12 mouse cellular contexts compared by ENCODE assay signal in genomic region chr7:107779611-107780010, GRCm38 (mm10). TPM values are rescaled to one million over a fixed set of nuclear protein-coding genes. Genes with fewer than 3 reads are reported as not detected.
DNase-seq lines count a peak whose midpoint lies in the region; ATAC-seq and TF ChIP-seq lines count a peak whose summit lies in the region.
"Had no signal": no experiment of that assay in that cellular context is flagged by ENCODE, and none has a peak within 500 bp of the region (broad histone marks: within the 10 kb centered on the region; RNA-seq: fewer than 3 reads in every experiment).

No protein-coding gene starts in this region.

- H3K4me1 ChIP-seq in embryonic facial prominence, embryonic 14.5 days (ENCODE audit: control insufficient read depth, insufficient read depth, low read length) = no peaks in the 10 kb centered on the region
- H3K4me1 ChIP-seq: limb, embryonic 13.5 days had no signal

- DNase-seq in cerebellum, adult 9-10 months = peak; percentile 15
- DNase-seq in cerebellum, postnatal 4 days (ENCODE audit: low spot score in 2 of 2) = no peak
- peak in 1 of 2 experiments; percentile 16 for DNase-seq in layer of hippocampus, adult 2 months (ENCODE audit: low spot score in 2 of 2)
- DNase-seq in layer of hippocampus, postnatal 36 days = no peak
- peak; percentile 10 to 13 for DNase-seq in B cell, adult 2 months
- peak; percentile 14 for DNase-seq in embryonic facial prominence, embryonic 14.5 days (ENCODE audit: low spot score)
- DNase-seq in c-Kit-positive CD71-positive TER-119-positive erythroid progenitor cells, embryonic 14.5 days (ENCODE audit: low spot score) = no peak
- DNase-seq in left cerebral cortex, postnatal 10 days (ENCODE audit: extremely low spot score in 1 of 2, low spot score in 2 of 2) = no peak

- no peaks in the 10 kb centered on the region for H3K9me3 ChIP-seq in embryonic facial prominence, embryonic 14.5 days (ENCODE audit: control insufficient read depth, low read length)
- H3K9me3 ChIP-seq: heart, embryonic 15.5 days; limb, embryonic 13.5 days had no signal

- no peak overlapping the region for H3K4me3 ChIP-seq in layer of hippocampus, adult 2 months
- no peak overlapping the region for H3K4me3 ChIP-seq in embryonic facial prominence, embryonic 14.5 days (ENCODE audit: low read depth, low read length)
- H3K4me3 ChIP-seq: heart, embryonic 15.5 days; limb, embryonic 13.5 days had no signal

- peak; percentile 91 for TF ChIP-seq CTCF in layer of hippocampus, adult 2 months (conservative IDR thresholded peaks at IDR 0.05)

- ATAC-seq in embryonic facial prominence, embryonic 14.5 days (ENCODE audit: low read depth) = no peak

- no peak overlapping the region for H3K4me2 ChIP-seq in embryonic facial prominence, embryonic 14.5 days (ENCODE audit: low read depth, low read length)
- H3K4me2 ChIP-seq: heart, embryonic 15.5 days; limb, embryonic 13.5 days had no signal

- H3K36me3 ChIP-seq in embryonic facial prominence, embryonic 14.5 days (ENCODE audit: control insufficient read depth, insufficient read depth, low read length) = no peaks in the 10 kb centered on the region
- H3K36me3 ChIP-seq: heart, embryonic 15.5 days; limb, embryonic 13.5 days had no signal

- no peak overlapping the region for H3K9ac ChIP-seq in embryonic facial prominence, embryonic 14.5 days (ENCODE audit: low read depth, low read length)
- H3K9ac ChIP-seq: heart, embryonic 15.5 days; limb, embryonic 13.5 days had no signal

- 40% methylated on average over 4 of the region's 4 CpGs for WGBS in embryonic facial prominence, embryonic 14.5 days

- no peak overlapping the region for H3K27ac ChIP-seq in layer of hippocampus, adult 2 months
- H3K27ac ChIP-seq in embryonic facial prominence, embryonic 14.5 days (replicated peaks; ENCODE audit: low read depth, low read length) = no peak overlapping the region
- H3K27ac ChIP-seq: heart, embryonic 15.5 days; limb, embryonic 13.5 days had no signal

- H3K27me3 ChIP-seq in embryonic facial prominence, embryonic 14.5 days (replicated peaks; ENCODE audit: control insufficient read depth, insufficient read depth, low read length) = no peaks in the 10 kb centered on the region
- H3K27me3 ChIP-seq: limb, embryonic 13.5 days had no signal

- intact Hi-C loops in left cerebral cortex, postnatal 10 days (cut with DNase I) = no loop called here

RNA-seq across cellular contexts. Expression of gene Ovch2, which starts 21.4 kb away (rescaled TPM):
- total RNA-seq in layer of hippocampus, adult 2 months (2021) = not detected
- total RNA-seq in layer of hippocampus, postnatal 36 days (2021) = not detected
- not detected in 2 replicates for polyA plus RNA-seq in embryonic facial prominence, embryonic 14.5 days (2014; fragmentation: Nextera tagmentation; extraction: Ambion mirVana)
- not detected for total RNA-seq in left cerebral cortex, postnatal 10 days (2021)
- total RNA-seq: common myeloid progenitor, adult 5-6 weeks had no signal
- polyA plus RNA-seq: heart, embryonic 15.5 days; limb, embryonic 13.5 days; neural tube, embryonic 14.5 days had no signal

RNA-seq across cellular contexts. Expression of gene Cyb5r2, which starts 21.8 kb away (rescaled TPM):
- under 1 TPM in 1 of 2 experiments, not detected in 1; 0.41 TPM for total RNA-seq in layer of hippocampus, adult 2 months (2021)
- total RNA-seq in layer of hippocampus, postnatal 36 days (2021) = not detected
- polyA plus RNA-seq in embryonic facial prominence, embryonic 14.5 days (2014; fragmentation: Nextera tagmentation; extraction: Ambion mirVana) = 0.33 and 0.60 TPM in 2 replicates
- not detected for total RNA-seq in left cerebral cortex, postnatal 10 days (2021)
- total RNA-seq: common myeloid progenitor, adult 5-6 weeks had no signal

RNA-seq across cellular contexts. Expression of gene Olfr467, which starts 32.5 kb away (rescaled TPM):
- total RNA-seq in layer of hippocampus, adult 2 months (2021) = not detected
- not detected for total RNA-seq in layer of hippocampus, postnatal 36 days (2021)
- not detected in 2 replicates for polyA plus RNA-seq in embryonic facial prominence, embryonic 14.5 days (2014; fragmentation: Nextera tagmentation; extraction: Ambion mirVana)
- total RNA-seq in left cerebral cortex, postnatal 10 days (2021) = not detected
- total RNA-seq: common myeloid progenitor, adult 5-6 weeks had no signal
- polyA plus RNA-seq: heart, embryonic 15.5 days; limb, embryonic 13.5 days; neural tube, embryonic 14.5 days had no signal

RNA-seq across cellular contexts. Expression of gene Olfr469, which starts 45.7 kb away (rescaled TPM):
- total RNA-seq in layer of hippocampus, adult 2 months (2021) = not detected
- total RNA-seq in layer of hippocampus, postnatal 36 days (2021) = not detected
- not detected in 2 replicates for polyA plus RNA-seq in embryonic facial prominence, embryonic 14.5 days (2014; fragmentation: Nextera tagmentation; extraction: Ambion mirVana)
- not detected for total RNA-seq in left cerebral cortex, postnatal 10 days (2021)
- total RNA-seq: common myeloid progenitor, adult 5-6 weeks had no signal
- polyA plus RNA-seq: heart, embryonic 15.5 days; limb, embryonic 13.5 days; neural tube, embryonic 14.5 days had no signal

Comparison
In these comparisons a context has a peak if more than half of its experiments do, and no peak if none do; other contexts are left out.
1. DNase-seq: peak in cerebellum, adult 9-10 months (single experiment), B cell, adult 2 months (2 of 2) and embryonic facial prominence, embryonic 14.5 days (single experiment); none in cerebellum, postnatal 4 days (0 of 2), layer of hippocampus, postnatal 36 days (0 of 2), c-Kit-positive CD71-positive TER-119-positive erythroid progenitor cells, embryonic 14.5 days (single experiment) and left cerebral cortex, postnatal 10 days (0 of 2).